Mouse (Mus musculus): ENCODE measurements around the gene Eme2.
"Not testable (repeated sequence)": the region's sequence is repeated elsewhere in the genome, so short reads cannot be mapped to it uniquely, and the experiment has no call there.

Eme2 gene

DNA sequence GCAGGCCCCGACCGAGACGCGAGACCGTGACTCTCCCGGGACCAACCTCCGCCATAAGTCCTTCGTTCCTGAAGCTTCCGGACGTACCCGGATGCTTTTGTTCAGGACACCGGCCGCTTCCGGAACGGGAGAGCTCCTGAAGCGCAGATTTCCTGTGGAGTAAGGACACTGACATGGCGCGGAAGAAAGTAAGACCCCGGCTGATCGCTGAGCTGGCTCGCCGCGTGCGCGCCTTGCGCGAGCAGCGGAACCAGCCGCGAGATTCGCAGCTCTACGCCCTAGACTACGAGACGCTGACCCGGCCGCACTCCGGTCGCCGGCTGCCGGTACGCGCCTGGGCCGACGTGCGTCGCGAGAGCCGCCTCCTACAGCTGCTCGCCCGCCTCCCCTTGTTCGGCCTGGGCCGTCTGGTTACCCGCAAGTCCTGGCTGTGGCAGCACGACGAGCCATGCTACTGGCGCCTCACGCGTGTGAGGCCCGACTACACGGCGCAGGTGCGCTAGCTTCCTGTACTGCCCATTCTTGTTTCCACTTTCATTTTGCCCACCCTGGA, at the start of gene Eme2, which contains the start of gene Mrps34:
TSS of gene Eme2 (minus strand) at position 93 of the 553 bp plus-strand sequence.
TSS of gene Mrps34 (plus strand) at position 122 of the 553 bp plus-strand sequence.
- peak; percentile 60 for DNase-seq (ENCODE audit: low read depth)

- not testable (repeated sequence) for DNase-seq (ENCODE audit: low read depth)
Measured at GRCm38 (mm10) chr17:24943589-24943988, 48.7 kb upstream of the Eme2 start.

- no peak for DNase-seq (ENCODE audit: low read depth)
Measured at GRCm38 (mm10) chr17:24943036-24943435, 48.1 kb upstream of the Eme2 start.

GRCm38 (mm10) chr17:24942453-24942852, 47.6 kb upstream of the Eme2 start:
- not testable (repeated sequence) for DNase-seq (ENCODE audit: low read depth)

DNA sequence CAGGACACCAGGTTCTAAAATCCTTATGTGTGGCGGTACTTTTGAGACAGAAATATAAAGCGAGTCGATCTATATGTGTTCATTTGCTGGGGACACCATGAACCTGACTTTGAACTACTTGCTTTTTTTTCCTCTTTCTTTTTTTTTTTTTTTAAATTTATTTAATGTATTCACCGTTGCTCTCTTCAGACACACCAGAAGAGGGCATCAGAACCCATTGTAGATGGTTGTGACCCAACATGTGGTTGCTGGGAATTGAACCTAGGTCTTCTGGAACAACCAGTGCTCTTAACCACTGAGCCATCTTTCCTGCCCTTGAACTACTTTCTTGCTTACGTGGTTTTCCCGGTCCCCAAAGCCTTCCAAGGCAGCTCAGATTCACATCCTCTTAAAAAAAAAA, 42.4 kb upstream of the Eme2 start:
- DNase-seq (ENCODE audit: low read depth), result no peak

GRCm38 (mm10) chr17:24936259-24937237, 41.7 kb upstream of the Eme2 start, which contains the start of gene Mapk8ip3:
Gene Mapk8ip3, minus strand, starts transcription at chr17:24936977.
- DNase-seq (ENCODE audit: low read depth), result peak; percentile 75

GRCm38 (mm10) chr17:24935666-24936065, 40.8 kb upstream of the Eme2 start:
- DNase-seq (ENCODE audit: low read depth), result no peak

GRCm38 (mm10) chr17:24934926-24935325, 40.0 kb upstream of the Eme2 start:
- DNase-seq (ENCODE audit: low read depth), result no peak

DNA sequence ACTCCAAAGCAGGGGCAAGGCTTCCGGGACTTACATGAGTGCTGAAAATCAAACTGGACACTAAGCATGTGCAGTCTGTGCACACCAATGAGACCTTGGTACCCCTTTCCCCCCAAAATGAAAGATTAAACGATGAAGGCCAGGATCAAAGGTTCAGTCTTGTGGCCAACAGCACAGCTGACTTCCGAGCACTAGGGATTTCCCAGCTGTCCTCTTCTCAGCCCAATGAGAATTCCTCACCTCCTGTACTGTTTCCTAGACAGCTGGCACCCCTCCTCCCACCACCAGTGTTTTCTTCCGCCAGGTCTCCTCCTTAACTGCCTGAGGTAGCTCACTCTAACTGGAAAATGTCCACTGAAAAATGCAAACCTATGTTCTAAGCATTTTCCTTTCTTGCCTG, 38.3 kb upstream of the Eme2 start:
- DNase-seq (ENCODE audit: low read depth), result no peak

GRCm38 (mm10) chr17:24932431-24932830, 37.5 kb upstream of the Eme2 start:
- DNase-seq (ENCODE audit: low read depth), result no peak

DNA sequence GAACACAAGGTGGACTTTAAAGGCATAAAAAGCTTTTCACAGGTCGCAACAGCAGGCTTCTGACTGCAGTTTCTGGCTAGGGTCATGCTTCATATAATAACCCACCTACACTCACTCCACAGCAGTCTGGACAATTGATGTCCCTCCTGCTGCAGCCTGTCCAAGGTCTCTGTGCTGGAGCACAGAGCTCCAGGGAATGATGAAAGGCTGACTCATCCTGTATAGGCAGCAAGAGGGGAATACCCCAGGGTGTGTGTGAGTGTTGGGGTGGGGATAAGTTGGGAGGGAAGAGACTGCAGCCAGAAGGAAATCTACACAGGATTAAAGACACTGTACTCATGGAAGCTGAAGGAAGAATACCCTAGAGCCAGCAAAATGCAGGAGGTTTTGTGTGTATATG, 34.6 kb upstream of the Eme2 start:
- no peak for DNase-seq (ENCODE audit: low read depth)

DNA sequence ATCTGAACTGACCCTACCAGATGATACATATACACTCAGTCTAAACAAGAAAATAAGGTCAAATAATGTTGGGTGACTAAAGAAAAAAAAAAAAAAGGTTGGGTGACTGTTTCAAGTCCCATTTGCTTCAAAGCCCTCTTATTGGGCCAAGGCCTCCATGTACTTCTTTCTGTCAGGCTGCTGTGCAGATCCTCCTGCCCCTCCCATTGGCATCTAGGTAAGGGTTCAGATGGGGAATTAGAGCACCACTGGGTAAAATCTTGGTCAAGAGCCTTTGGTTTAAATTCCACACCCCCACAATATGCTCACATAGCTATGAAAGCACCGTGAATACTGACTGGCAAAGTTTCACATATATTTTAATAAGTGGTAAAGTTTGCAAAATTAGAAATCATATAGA, 28.4 kb upstream of the Eme2 start:
- DNase-seq (ENCODE audit: low read depth), result no peak

GRCm38 (mm10) chr17:24913984-24914383, 19.1 kb upstream of the Eme2 start:
- no peak for DNase-seq (ENCODE audit: low read depth)

DNA sequence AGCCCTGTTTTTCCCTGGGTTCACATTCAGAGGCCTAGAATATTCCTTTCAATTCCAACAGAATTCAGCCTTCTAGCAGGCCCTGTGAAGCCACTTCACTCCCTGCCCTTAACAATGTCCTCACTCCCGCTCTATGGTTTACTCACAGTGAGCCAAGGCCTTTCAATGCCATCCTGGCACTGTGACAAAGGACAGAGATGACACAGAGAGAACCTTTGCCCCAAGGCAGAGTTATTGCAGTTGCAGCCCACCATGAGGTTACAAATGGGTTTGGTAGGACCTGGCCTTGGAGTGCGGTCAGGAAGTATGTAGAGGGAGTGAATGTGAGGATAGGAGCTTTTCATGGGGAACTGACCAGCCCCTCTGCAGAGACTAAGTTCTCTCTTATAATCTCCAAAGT, 12.7 kb upstream of the Eme2 start:
- DNase-seq (ENCODE audit: low read depth), result no peak

DNA sequence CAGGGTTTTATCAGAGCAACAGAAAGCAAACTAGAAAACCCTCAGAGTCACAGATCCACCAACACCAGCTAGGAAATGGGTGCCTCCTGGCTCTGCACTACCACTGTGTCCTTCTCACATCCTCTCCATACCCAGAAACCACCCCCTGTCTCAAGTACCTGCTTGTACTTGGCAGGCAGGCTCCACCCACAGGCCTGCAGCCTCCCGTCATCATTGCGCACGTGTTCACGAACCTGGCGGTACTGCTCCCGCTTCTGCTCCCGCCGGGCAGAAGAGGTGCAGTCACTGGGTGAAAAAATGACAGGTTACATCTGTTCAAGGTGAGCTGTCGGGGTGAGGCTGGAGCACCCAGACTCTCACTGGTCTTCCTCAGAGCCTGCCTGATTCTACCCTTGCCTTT, 8.9 kb upstream of the Eme2 start:
- no peak for DNase-seq (ENCODE audit: low read depth)

GRCm38 (mm10) chr17:24902671-24903474, 8.0 kb upstream of the Eme2 start:
- no peak for DNase-seq (ENCODE audit: low read depth)

DNA sequence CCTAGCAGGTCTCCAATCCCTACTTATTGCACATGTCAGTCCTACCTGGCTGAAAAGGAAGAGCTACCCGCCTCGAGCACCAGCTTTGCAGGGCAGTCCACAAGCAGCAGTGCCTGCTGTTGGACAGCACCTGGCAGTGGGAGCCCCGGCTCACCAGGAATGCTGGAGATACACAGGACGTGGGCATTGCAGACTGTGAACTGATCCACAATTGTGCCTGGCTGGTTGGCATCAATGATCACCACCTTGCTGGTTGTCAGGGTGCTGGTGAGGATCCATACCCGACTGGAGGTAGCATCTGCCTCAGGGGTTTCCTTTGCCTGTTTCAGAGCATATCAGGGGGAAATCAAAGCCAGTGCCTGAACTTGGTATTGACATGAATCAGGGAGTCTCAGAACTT, 7.2 kb upstream of the Eme2 start:
- no peak for DNase-seq (ENCODE audit: low read depth)

DNA sequence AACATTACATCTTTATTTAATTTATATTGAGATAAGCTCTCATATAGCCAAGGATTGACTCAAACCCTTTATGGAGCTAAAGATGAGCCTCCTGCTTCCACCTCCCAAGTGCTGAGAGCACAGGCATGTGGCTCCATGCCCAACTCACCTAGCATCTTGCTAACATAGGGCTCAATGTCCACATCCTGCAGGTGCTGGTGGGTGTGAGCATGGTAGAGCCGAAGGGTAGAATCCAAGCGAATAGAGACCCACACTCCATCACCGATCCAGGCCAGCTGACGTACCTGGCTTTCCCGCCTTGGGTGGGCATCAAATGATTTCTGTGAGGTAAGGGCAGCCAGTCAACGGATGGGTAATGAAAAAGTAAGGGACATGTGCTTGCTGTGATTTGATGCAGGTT, 5.1 kb upstream of the Eme2 start:
- DNase-seq (ENCODE audit: low read depth), result no peak

DNA sequence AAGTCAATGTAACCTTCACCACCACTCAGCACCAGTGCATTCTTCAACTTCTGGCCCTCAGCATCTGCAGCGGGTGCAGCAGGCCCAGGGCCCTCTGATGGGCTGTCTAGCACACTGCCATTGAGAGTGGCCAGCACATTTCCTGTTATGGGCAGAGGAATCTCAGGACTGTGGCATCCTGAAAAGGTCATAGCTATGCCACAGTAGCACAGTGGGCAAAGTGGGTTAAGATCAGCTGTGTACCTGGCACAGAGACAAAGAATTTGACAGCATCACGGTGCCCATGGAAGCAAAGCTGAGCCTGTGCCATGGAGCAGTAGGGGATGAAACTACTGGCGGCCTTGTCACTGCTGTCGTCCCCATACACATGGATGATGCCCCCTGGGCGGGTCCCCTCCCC, 4.3 kb upstream of the Eme2 start:
- DNase-seq (ENCODE audit: low read depth), result no peak

DNA sequence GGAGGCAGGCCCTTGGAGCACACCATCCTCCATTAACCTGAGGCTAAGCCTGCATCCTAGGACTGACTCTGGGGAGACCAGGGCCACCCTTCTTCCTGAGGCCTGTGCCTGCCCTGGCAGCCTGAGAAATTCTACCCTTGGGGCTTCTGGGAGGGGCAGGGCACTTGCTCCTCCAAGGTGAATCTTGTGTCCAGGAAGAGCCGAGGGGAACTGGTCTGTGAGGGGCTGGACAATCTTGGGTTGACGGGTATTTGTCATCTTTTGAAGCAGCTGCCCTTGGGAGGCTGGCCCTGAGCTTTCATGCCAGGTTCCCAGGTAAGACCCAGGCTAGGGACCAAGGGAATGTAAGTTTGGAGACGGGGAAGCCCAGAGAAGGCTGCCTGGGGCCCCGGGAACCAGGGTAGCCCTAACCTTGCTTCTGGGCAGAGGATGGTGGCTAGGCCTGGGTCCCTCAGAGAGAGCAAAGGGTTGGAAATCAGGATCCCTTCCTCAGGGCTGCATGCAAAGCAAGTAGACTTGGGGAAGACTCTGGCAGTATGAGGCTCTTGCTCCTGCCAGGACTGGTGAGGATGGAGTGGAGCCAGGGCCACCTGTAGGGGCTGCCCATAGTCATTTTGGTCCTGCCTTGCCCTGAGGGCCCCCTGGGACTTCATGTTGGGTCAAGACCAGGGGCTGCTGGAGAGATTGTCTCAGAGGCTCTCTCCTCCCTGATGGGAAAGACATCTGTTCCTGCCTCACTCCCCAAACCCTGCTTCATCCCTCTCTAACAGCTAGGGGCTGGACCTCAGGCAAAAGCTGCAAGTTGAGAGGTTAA, 3.4 kb upstream of the Eme2 start:
- DNase-seq (ENCODE audit: low read depth), result no peak

GRCm38 (mm10) chr17:24897600-24897999, 2.7 kb upstream of the Eme2 start:
- DNase-seq (ENCODE audit: low read depth), result no peak

DNA sequence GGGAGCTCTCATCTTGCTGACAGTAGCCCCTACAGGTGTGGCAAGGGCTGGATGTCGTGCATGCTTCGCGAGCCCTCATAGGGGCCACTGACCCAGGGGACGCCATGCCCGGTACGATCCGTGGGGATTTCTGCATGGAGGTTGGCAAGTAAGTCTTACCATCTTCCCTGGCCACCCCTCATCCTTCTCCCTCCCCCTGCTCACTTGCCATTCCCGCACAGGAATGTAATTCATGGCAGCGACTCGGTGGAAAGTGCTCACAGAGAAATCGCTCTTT, 2.0 kb upstream of the Eme2 start:
- no peak for DNase-seq (ENCODE audit: low read depth)
